Mouse (Mus musculus) kidney, adult 8-10 months (tissue): ENCODE results near the gene Bcl2l12.
"Not testable (repeated sequence)": the region's sequence is repeated elsewhere in the genome, so short reads cannot be mapped to it uniquely, and the experiment has no call there.

Source experiments
- DNase-seq, 2 experiments: peaks; one replicate each; pipeline ENCODE4 v3.0.0; 2022

The Bcl2l12 gene

GRCm38 (mm10) chr7:44998501-44998955, at the start of gene Bcl2l12:
TSS of gene Bcl2l12 (minus strand) at chr7:44998712.
- DNase-seq: peak; percentile 78 to 86

- no peak for DNase-seq
Observed at GRCm38 (mm10) chr7:45047491-45047890, 49.0 kb upstream of the Bcl2l12 start.

- DNase-seq: no peak
Observed at GRCm38 (mm10) chr7:45046853-45047350, 48.4 kb upstream of the Bcl2l12 start.

GRCm38 (mm10) chr7:45045741-45046140, 47.2 kb upstream of the Bcl2l12 start:
- no peak for DNase-seq

- DNase-seq: no peak
Observed at GRCm38 (mm10) chr7:45043307-45043706, 44.8 kb upstream of the Bcl2l12 start.

GRCm38 (mm10) chr7:45040851-45041250, 42.3 kb upstream of the Bcl2l12 start:
- no peak for DNase-seq

- DNase-seq: no peak
Observed at GRCm38 (mm10) chr7:45038411-45038810, 39.9 kb upstream of the Bcl2l12 start.

- peak in 1 of 2 experiments; percentile 69 for DNase-seq
Observed at GRCm38 (mm10) chr7:45037720-45038361, 39.3 kb upstream of the Bcl2l12 start.

- DNase-seq: no peak
Observed at GRCm38 (mm10) chr7:45036702-45037101, 38.2 kb upstream of the Bcl2l12 start.

- DNase-seq: no peak
Observed at GRCm38 (mm10) chr7:45035631-45036030, 37.1 kb upstream of the Bcl2l12 start.

- DNase-seq: no peak
Observed at GRCm38 (mm10) chr7:45033722-45034359, 35.3 kb upstream of the Bcl2l12 start.

- DNase-seq: no peak
Observed at GRCm38 (mm10) chr7:45030857-45031256, 32.3 kb upstream of the Bcl2l12 start.

GRCm38 (mm10) chr7:45029995-45030394, 31.5 kb upstream of the Bcl2l12 start:
- DNase-seq: no peak

- DNase-seq: no peak
Observed at GRCm38 (mm10) chr7:45028351-45028750, 29.8 kb upstream of the Bcl2l12 start.

GRCm38 (mm10) chr7:45027761-45028160, 29.2 kb upstream of the Bcl2l12 start:
- DNase-seq: no peak

GRCm38 (mm10) chr7:45026256-45026655, 27.7 kb upstream of the Bcl2l12 start:
- DNase-seq: no peak

GRCm38 (mm10) chr7:45025601-45026220, 27.2 kb upstream of the Bcl2l12 start:
- DNase-seq: no peak

- no peak for DNase-seq
Observed at GRCm38 (mm10) chr7:45024281-45025248, 26.1 kb upstream of the Bcl2l12 start.

- DNase-seq: not testable (repeated sequence)
Observed at GRCm38 (mm10) chr7:45023711-45024110, 25.2 kb upstream of the Bcl2l12 start.

GRCm38 (mm10) chr7:45020225-45020624, 21.7 kb upstream of the Bcl2l12 start:
- no peak for DNase-seq

GRCm38 (mm10) chr7:45019031-45019571, 20.6 kb upstream of the Bcl2l12 start:
- DNase-seq: peak; percentile 63 to 70
